Mouse (Mus musculus): Measurements from ENCODE around the gene Brcc3. TPM values are rescaled to one million over a fixed set of nuclear protein-coding genes. Genes with fewer than 3 reads are reported as not detected.

The Brcc3 gene
- total RNA-seq (2015) (33.0 and 34.8 TPM in 2 replicates), total RNA-seq (2017) (26.0 and 29.6 TPM in 2 replicates)

GRCm38 (mm10) chrX:75415936-75416785 lies at the start of gene Brcc3, which contains the start of the genes Cmc4 and Mtcp1:
Brcc3 (plus strand) TSS chrX:75416628.
Cmc4 (minus strand) TSS chrX:75416584.
Mtcp1 (minus strand) TSS chrX:75416588.
- ATAC-seq (ENCODE audit: poor library complexity, severe bottlenecking), result peak; percentile 99

DNA sequence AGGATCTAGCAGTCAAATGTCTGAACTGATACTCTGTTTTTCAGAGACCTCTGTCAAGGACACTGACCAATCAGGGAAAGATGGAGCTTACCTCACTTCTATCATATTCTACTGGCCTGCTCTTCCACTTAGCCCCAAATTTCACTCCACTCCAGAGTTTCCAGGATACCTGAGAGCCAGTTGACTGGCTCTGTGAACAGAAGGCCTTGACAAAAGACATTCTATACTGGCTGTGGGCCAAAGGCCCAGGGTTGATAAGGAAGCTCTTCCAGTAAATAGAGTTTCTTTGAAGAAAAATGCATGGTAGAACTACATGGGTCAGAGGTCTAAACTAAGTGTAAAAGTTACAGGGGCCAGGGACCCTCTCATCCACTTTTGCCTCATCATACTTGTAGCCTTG lies 46.2 kb upstream of the Brcc3 start:
- ATAC-seq (ENCODE audit: poor library complexity, severe bottlenecking), result no peak

- no peak for ATAC-seq (ENCODE audit: poor library complexity, severe bottlenecking)
These were observed 43.6 kb upstream of the Brcc3 start for GRCm38 (mm10) chrX:75372666-75373425.

DNA sequence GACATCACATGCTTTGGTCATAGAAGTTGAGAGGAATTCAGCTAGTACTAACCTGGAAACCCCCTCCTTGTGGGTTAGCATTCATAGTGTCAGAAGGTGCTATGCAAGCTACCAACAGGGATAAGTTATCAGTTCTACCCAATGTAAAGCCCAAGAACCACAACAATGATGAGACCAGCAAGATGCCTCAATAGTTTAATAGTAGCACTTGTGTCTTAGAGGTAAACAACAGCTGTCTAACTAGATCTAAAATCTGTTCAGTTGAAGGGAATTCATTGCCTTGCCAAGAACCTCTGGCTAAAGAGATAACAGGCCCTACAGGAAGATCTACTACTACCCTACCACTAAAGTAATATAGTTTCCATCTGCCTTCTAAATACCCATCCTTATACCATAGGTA lies 39.6 kb upstream of the Brcc3 start:
- no peak for ATAC-seq (ENCODE audit: poor library complexity, severe bottlenecking)

DNA sequence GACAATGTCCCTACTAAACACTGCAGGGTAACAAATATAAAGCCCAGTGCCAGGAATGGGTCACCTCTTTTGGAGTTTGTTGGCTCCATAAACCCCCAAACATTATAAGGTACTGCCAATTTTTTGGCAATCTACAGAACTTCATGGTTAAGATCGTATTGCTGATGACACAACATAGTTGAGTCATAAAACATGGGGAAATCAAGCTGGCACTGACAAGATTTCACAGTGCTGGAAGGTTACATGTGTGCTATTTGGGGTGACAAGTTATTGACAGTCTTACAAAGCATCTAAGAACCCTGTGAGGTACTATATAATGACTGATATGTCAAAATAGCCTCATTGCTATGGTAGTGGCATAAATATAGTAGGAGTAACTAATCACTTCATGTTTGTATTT lies 35.3 kb upstream of the Brcc3 start:
- no peak for ATAC-seq (ENCODE audit: poor library complexity, severe bottlenecking)

DNA sequence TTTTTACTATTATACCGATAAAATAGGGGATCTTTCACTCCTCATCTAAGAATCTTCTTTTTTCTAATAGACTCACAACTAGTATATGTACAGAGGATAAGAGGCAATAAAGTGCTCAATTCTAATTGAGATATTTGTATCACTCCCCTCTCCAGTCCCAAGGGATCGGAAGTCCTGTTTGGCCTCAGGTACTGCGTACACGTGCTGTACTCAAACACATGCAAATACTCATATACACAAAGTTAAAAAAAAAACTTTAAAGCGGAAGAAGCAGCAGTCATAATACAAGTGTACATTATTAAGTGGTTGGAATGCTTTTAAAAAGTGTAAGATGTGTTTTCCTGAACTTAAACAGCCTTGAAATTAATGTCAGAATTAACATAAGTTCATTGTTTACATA lies 34.7 kb upstream of the Brcc3 start:
- ATAC-seq (ENCODE audit: poor library complexity, severe bottlenecking), result no peak

DNA sequence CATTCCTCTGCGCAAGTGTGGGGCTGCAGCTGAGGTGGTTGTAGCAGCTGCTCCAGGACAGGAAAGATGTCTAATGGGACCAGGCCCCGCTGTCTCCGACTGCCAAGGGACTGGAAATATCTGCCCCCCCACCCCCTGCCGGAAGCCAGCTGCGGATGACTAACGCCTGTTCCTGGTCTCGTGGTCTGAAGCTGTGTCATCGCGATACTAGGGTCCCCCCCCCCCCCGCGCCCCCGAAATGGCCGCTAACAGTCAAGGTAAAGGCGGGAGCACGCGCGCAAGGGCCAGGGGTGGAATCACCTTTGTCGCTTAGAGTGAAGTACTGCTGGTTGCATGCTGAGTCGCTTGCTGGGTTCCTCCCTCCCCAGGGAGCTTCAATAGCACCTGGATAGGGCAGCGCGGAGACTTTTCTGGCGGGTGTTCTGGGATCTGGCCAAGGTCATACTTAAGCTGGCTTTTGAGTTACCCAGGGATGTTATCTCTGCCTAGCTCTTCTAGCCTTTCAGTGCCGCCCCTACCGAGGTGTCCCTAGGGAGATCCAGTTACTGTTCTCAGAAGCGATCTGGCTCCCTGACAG lies 34.1 kb upstream of the Brcc3 start, which contains the start of the genes Fundc2 and F8:
TSS of gene Fundc2 (plus strand) at position 205 of the 577 bp plus-strand sequence.
TSS of gene F8 (minus strand) at position 421 of the 577 bp plus-strand sequence.
- ATAC-seq (ENCODE audit: poor library complexity, severe bottlenecking), result peak; percentile 98

GRCm38 (mm10) chrX:75399471-75399870 lies 17.0 kb upstream of the Brcc3 start:
- ATAC-seq (ENCODE audit: poor library complexity, severe bottlenecking), result no peak

DNA sequence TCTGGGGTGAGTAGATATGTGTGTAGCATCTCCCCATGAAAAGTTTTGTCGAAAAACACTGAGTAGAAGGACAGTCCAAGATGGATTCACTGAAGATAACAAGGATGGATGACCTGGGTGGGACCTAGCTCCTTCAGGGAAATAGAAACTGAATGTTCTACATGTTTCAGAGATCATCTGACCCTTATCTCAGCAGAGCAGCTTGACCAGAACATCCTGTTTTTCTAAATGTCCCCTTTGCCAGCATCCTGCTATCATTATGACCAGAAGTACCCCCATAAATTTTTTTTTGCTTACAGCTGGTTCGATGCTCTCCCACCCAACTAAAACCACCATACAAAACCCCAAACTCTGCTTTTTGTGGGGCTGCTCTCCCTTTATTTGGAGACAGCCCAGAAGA lies 13.8 kb upstream of the Brcc3 start:
- no peak for ATAC-seq (ENCODE audit: poor library complexity, severe bottlenecking)

GRCm38 (mm10) chrX:75403350-75403749 lies 13.1 kb upstream of the Brcc3 start:
- no peak for ATAC-seq (ENCODE audit: poor library complexity, severe bottlenecking)

GRCm38 (mm10) chrX:75409711-75410110 lies 6.7 kb upstream of the Brcc3 start:
- no peak for ATAC-seq (ENCODE audit: poor library complexity, severe bottlenecking)

- ATAC-seq (ENCODE audit: poor library complexity, severe bottlenecking), result no peak
These were observed 38.2 kb downstream of the Brcc3 start for GRCm38 (mm10) chrX:75454597-75454996.

DNA sequence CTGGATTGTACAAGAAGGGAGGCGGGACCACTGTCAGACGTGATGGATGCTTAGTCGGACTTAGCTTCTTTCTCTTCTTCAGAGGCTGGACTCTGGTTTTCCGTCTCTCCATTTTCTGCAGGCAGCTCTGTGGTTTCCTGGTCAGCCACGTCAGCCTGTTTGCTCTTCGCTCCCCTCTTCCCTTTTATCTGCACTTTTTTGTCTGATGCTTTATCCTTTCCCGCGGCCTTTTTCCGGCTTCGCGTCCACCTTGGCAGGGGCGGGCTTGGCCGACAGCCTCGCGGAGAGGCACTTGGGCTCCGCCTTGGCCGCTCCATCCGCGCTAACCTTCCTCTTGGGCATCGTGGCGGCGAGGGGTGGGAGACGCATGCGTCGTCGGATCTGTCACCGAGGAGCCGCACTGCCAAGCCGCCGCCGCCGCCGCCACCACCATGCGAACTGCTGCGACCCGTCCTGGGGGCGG lies 58.8 kb downstream of the Brcc3 start:
- ATAC-seq (ENCODE audit: poor library complexity, severe bottlenecking), result peak; percentile 79

- no peak for ATAC-seq (ENCODE audit: poor library complexity, severe bottlenecking)
These were observed 73.5 kb downstream of the Brcc3 start for GRCm38 (mm10) chrX:75489886-75490285.

Other genes starting within 250 kb of the Brcc3 start
- gene Fundc2, start 34.2 kb upstream of the Brcc3 start, total RNA-seq (2015), result 23.5 and 28.2 TPM in 2 replicates
- 25.3 and 40.4 TPM in 2 replicates for gene Fundc2, start 34.2 kb upstream of the Brcc3 start, total RNA-seq (2017)
- gene F8, start 34.0 kb upstream of the Brcc3 start, total RNA-seq (2015), result 0.29 and 1.1 TPM in 2 replicates
- 0.29 and 0.41 TPM in 2 replicates for gene F8, start 34.0 kb upstream of the Brcc3 start, total RNA-seq (2017)
- gene Cmc4, start within 50 bp of the Brcc3 start, total RNA-seq (2015), result 19.0 and 21.9 TPM in 2 replicates
- 6.6 and 6.8 TPM in 2 replicates for gene Cmc4, start within 50 bp of the Brcc3 start, total RNA-seq (2017)
- 3.6 and 4.5 TPM in 2 replicates for gene Mtcp1, start within 50 bp of the Brcc3 start, total RNA-seq (2015)
- 9.6 and 10.8 TPM in 2 replicates for gene Mtcp1, start within 50 bp of the Brcc3 start, total RNA-seq (2017)
- 90.8 and 95.7 TPM in 2 replicates for gene Vbp1, start 97.7 kb downstream of the Brcc3 start, total RNA-seq (2015)
- 131 and 143 TPM in 2 replicates for gene Vbp1, start 97.7 kb downstream of the Brcc3 start, total RNA-seq (2017)
- not detected in 2 replicates for gene Rab39b, start 161.6 kb downstream of the Brcc3 start, total RNA-seq (2015)
- gene Rab39b, start 161.6 kb downstream of the Brcc3 start, total RNA-seq (2017), result not detected in 2 replicates